Mouse (Mus musculus): ENCODE results near the gene Ube2u. TPM values are rescaled to one million over a fixed set of nuclear protein-coding genes. Genes with fewer than 3 reads are reported as not detected.
"Not testable (repeated sequence)": the region's sequence is repeated elsewhere in the genome, so short reads cannot be mapped to it uniquely, and the experiment has no call there.

The Ube2u gene
- polyA plus RNA-seq, 1 experiment, result not detected

- no peaks in the 10 kb centered on the region for H3K27me3 ChIP-seq (ENCODE audit: control insufficient read depth, insufficient read depth, insufficient read length)
- H3K36me3 ChIP-seq (ENCODE audit: control insufficient read depth, insufficient read depth), result no peaks in the 10 kb centered on the region
- no peak overlapping the region for H3K4me2 ChIP-seq (ENCODE audit: low read depth)
- no peak overlapping the region for H3K4me3 ChIP-seq
- no peak for TF ChIP-seq SRF (IDR thresholded peaks at IDR 0.05; ENCODE audit: control insufficient read depth, insufficient read length, low read depth)
- TF ChIP-seq REST (IDR thresholded peaks at IDR 0.05; ENCODE audit: insufficient read depth, insufficient read length), result no peak
- no peak for TF ChIP-seq E2F4 (IDR thresholded peaks at IDR 0.05; ENCODE audit: insufficient read depth)
- TF ChIP-seq TCF12 (IDR thresholded peaks at IDR 0.05; ENCODE audit: insufficient read depth, poor library complexity, severe bottlenecking), result no peak
- TF ChIP-seq POLR2A (IDR thresholded peaks at IDR 0.05; ENCODE audit: insufficient read length, low read depth), result no peak
- no peak for TF ChIP-seq TCF3 (IDR thresholded peaks at IDR 0.05; ENCODE audit: insufficient read length, low read depth)
- no peak for TF ChIP-seq MYOD1 (IDR thresholded peaks at IDR 0.05; ENCODE audit: control insufficient read depth in 1 of 3, insufficient read length in 2 of 3, low read depth in 2 of 3)
- no peak for TF ChIP-seq CEBPB (IDR thresholded peaks at IDR 0.05; ENCODE audit: insufficient read depth, poor library complexity, severe bottlenecking)
- no peak for TF ChIP-seq USF1 (IDR thresholded peaks at IDR 0.05; ENCODE audit: low read depth)
- no peak for TF ChIP-seq MYOG (IDR thresholded peaks at IDR 0.05; ENCODE audit: control insufficient read depth in 1 of 3, insufficient read depth in 1 of 3, insufficient read length in 2 of 3, low read depth in 2 of 3)
- no peak for TF ChIP-seq POLR2AphosphoS2 (IDR thresholded peaks at IDR 0.05; ENCODE audit: insufficient read length, low read depth)
- TF ChIP-seq MAX (IDR thresholded peaks at IDR 0.05; ENCODE audit: low read depth), result no peak
- H3ac ChIP-seq (ENCODE audit: control insufficient read depth, insufficient read length), result no peak overlapping the region
- H3K79me2 ChIP-seq (ENCODE audit: control insufficient read depth, insufficient read depth), result no peaks in the 10 kb centered on the region
Observed at GRCm38 (mm10) chr4:100496521-100496920, 17.9 kb downstream of the Ube2u start.

GRCm38 (mm10) chr4:100498192-100498591 is 19.5 kb downstream of the Ube2u start:
- H3ac ChIP-seq (ENCODE audit: control insufficient read depth, insufficient read length), result no peak overlapping the region
- no peak overlapping the region for H3K4me3 ChIP-seq
- TF ChIP-seq POLR2A (IDR thresholded peaks at IDR 0.05; ENCODE audit: insufficient read length, low read depth) (no peak), CEBPB (IDR thresholded peaks at IDR 0.05; ENCODE audit: insufficient read depth, poor library complexity, severe bottlenecking) (no peak), MAX (IDR thresholded peaks at IDR 0.05; ENCODE audit: low read depth) (no peak), TCF12 (IDR thresholded peaks at IDR 0.05; ENCODE audit: insufficient read depth, poor library complexity, severe bottlenecking) (no peak), SRF (IDR thresholded peaks at IDR 0.05; ENCODE audit: control insufficient read depth, insufficient read length, low read depth) (no peak), POLR2AphosphoS2 (IDR thresholded peaks at IDR 0.05; ENCODE audit: insufficient read length, low read depth) (no peak), MYOD1 (IDR thresholded peaks at IDR 0.05; ENCODE audit: control insufficient read depth in 1 of 3, insufficient read length in 2 of 3, low read depth in 2 of 3) (no peak), REST (IDR thresholded peaks at IDR 0.05; ENCODE audit: insufficient read depth, insufficient read length) (no peak)
- H3K36me3 ChIP-seq (ENCODE audit: control insufficient read depth, insufficient read depth), result no peaks in the 10 kb centered on the region
- H3K27me3 ChIP-seq (ENCODE audit: control insufficient read depth, insufficient read depth, insufficient read length), result no peaks in the 10 kb centered on the region
- no peak overlapping the region for H3K4me2 ChIP-seq (ENCODE audit: low read depth)
- no peaks in the 10 kb centered on the region for H3K79me2 ChIP-seq (ENCODE audit: control insufficient read depth, insufficient read depth)

GRCm38 (mm10) chr4:100499037-100499601 is 20.5 kb downstream of the Ube2u start:
- H3K36me3 ChIP-seq (ENCODE audit: control insufficient read depth, insufficient read depth); H3ac ChIP-seq (ENCODE audit: control insufficient read depth, insufficient read length); H3K4me3 ChIP-seq; H3K4me2 ChIP-seq (ENCODE audit: low read depth); H3K27me3 ChIP-seq (ENCODE audit: control insufficient read depth, insufficient read depth, insufficient read length); H3K79me2 ChIP-seq (ENCODE audit: control insufficient read depth, insufficient read depth): not testable (repeated sequence)

GRCm38 (mm10) chr4:100503337-100503736 is 24.7 kb downstream of the Ube2u start:
- Histone ChIP-seq H3ac (ENCODE audit: control insufficient read depth, insufficient read length) (no peak overlapping the region), H3K36me3 (ENCODE audit: control insufficient read depth, insufficient read depth) (no peaks in the 10 kb centered on the region), H3K79me2 (ENCODE audit: control insufficient read depth, insufficient read depth) (no peaks in the 10 kb centered on the region), H3K27me3 (ENCODE audit: control insufficient read depth, insufficient read depth, insufficient read length) (no peaks in the 10 kb centered on the region), H3K4me2 (ENCODE audit: low read depth) (no peak overlapping the region), H3K4me3 (no peak overlapping the region)
- TF ChIP-seq MYOD1 (IDR thresholded peaks at IDR 0.05; ENCODE audit: control insufficient read depth in 1 of 3, insufficient read length in 2 of 3, low read depth in 2 of 3), result no peak
- no peak for TF ChIP-seq SRF (IDR thresholded peaks at IDR 0.05; ENCODE audit: control insufficient read depth, insufficient read length, low read depth)
- TF ChIP-seq REST (IDR thresholded peaks at IDR 0.05; ENCODE audit: insufficient read depth, insufficient read length), result no peak
- TF ChIP-seq POLR2A (IDR thresholded peaks at IDR 0.05; ENCODE audit: insufficient read length, low read depth), result no peak
- no peak for TF ChIP-seq MYOG (IDR thresholded peaks at IDR 0.05; ENCODE audit: control insufficient read depth in 1 of 3, insufficient read depth in 1 of 3, insufficient read length in 2 of 3, low read depth in 2 of 3)
- TF ChIP-seq CEBPB (IDR thresholded peaks at IDR 0.05; ENCODE audit: insufficient read depth, poor library complexity, severe bottlenecking), result no peak
- no peak for TF ChIP-seq USF1 (IDR thresholded peaks at IDR 0.05; ENCODE audit: low read depth)
- no peak for TF ChIP-seq E2F4 (IDR thresholded peaks at IDR 0.05; ENCODE audit: insufficient read depth)
- TF ChIP-seq POLR2AphosphoS2 (IDR thresholded peaks at IDR 0.05; ENCODE audit: insufficient read length, low read depth), result no peak
- TF ChIP-seq TCF12 (IDR thresholded peaks at IDR 0.05; ENCODE audit: insufficient read depth, poor library complexity, severe bottlenecking), result no peak

GRCm38 (mm10) chr4:100517646-100518045 is 39.0 kb downstream of the Ube2u start:
- Histone ChIP-seq H3K4me2 (ENCODE audit: low read depth) (no peak overlapping the region), H3ac (ENCODE audit: control insufficient read depth, insufficient read length) (no peak overlapping the region), H3K79me2 (ENCODE audit: control insufficient read depth, insufficient read depth) (no peaks in the 10 kb centered on the region), H3K4me3 (no peak overlapping the region), H3K36me3 (ENCODE audit: control insufficient read depth, insufficient read depth) (no peaks in the 10 kb centered on the region), H3K27me3 (ENCODE audit: control insufficient read depth, insufficient read depth, insufficient read length) (no peaks in the 10 kb centered on the region)
- TF ChIP-seq TCF12 (IDR thresholded peaks at IDR 0.05; ENCODE audit: insufficient read depth, poor library complexity, severe bottlenecking), result no peak
- no peak for TF ChIP-seq REST (IDR thresholded peaks at IDR 0.05; ENCODE audit: insufficient read depth, insufficient read length)
- no peak for TF ChIP-seq MYOG (IDR thresholded peaks at IDR 0.05; ENCODE audit: control insufficient read depth in 1 of 3, insufficient read depth in 1 of 3, insufficient read length in 2 of 3, low read depth in 2 of 3)
- no peak for TF ChIP-seq E2F4 (IDR thresholded peaks at IDR 0.05; ENCODE audit: insufficient read depth)
- no peak for TF ChIP-seq USF1 (IDR thresholded peaks at IDR 0.05; ENCODE audit: low read depth)
- TF ChIP-seq POLR2A (IDR thresholded peaks at IDR 0.05; ENCODE audit: insufficient read length, low read depth), result no peak
- TF ChIP-seq TCF3 (IDR thresholded peaks at IDR 0.05; ENCODE audit: insufficient read length, low read depth), result no peak
